19 mouse cellular contexts compared by ENCODE assay signal in genomic region chr10:43631049-43631448, GRCm38 (mm10). TPM values are rescaled to one million over a fixed set of nuclear protein-coding genes. Genes with fewer than 3 reads are reported as not detected.
DNase-seq lines count a peak whose midpoint lies in the region; ATAC-seq and TF ChIP-seq lines count a peak whose summit lies in the region.
"Had no signal": no experiment of that assay in that cellular context is flagged by ENCODE, and none has a peak within 500 bp of the region (broad histone marks: within the 10 kb centered on the region; RNA-seq: fewer than 3 reads in every experiment).

No protein-coding gene starts in this region.

- no peak for TF ChIP-seq CTCF in liver, embryonic 14.5 days (IDR thresholded peaks at IDR 0.05; ENCODE audit: low read depth)

- no peaks in the 10 kb centered on the region for H3K27me3 ChIP-seq in forebrain, embryonic 14.5 days (replicated peaks; ENCODE audit: control insufficient read depth, insufficient read depth, low read length)
- no peaks in the 10 kb centered on the region for H3K27me3 ChIP-seq in forebrain, embryonic 11.5 days (ENCODE audit: control insufficient read depth, insufficient read depth, low read length)
- no peaks in the 10 kb centered on the region for H3K27me3 ChIP-seq in midbrain, embryonic 15.5 days (replicated peaks)
- H3K27me3 ChIP-seq in midbrain, embryonic 11.5 days (ENCODE audit: control insufficient read depth, insufficient read depth, low read length), result no peaks in the 10 kb centered on the region
- no peaks in the 10 kb centered on the region for H3K27me3 ChIP-seq in liver, embryonic 14.5 days (ENCODE audit: control insufficient read depth, insufficient read depth, low read length)
- H3K27me3 ChIP-seq: CH12.LX; embryonic facial prominence, embryonic 15.5 days; heart, embryonic 12.5 days; neural tube, embryonic 15.5 days had no signal

- H3K36me3 ChIP-seq in forebrain, embryonic 14.5 days (ENCODE audit: control insufficient read depth, insufficient read depth, low read length), result no peaks in the 10 kb centered on the region
- no peaks in the 10 kb centered on the region for H3K36me3 ChIP-seq in forebrain, embryonic 11.5 days (ENCODE audit: control insufficient read depth, insufficient read depth, low read length)
- no peaks in the 10 kb centered on the region for H3K36me3 ChIP-seq in midbrain, embryonic 15.5 days (replicated peaks)
- H3K36me3 ChIP-seq in midbrain, embryonic 11.5 days (ENCODE audit: control insufficient read depth, insufficient read depth, low read length), result no peaks in the 10 kb centered on the region
- H3K36me3 ChIP-seq in liver, embryonic 14.5 days (replicated peaks; ENCODE audit: control insufficient read depth, insufficient read depth, low read depth), result peaks cover 5% of the 10 kb centered on the region; the same call in 1 of the 2 replicates
- H3K36me3 ChIP-seq: embryonic facial prominence, embryonic 15.5 days; heart, embryonic 12.5 days; neural tube, embryonic 15.5 days had no signal

- peak; percentile 71 for DNase-seq in forebrain, embryonic 14.5 days (ENCODE audit: low spot score)
- no peak for DNase-seq in forebrain, embryonic 11.5 days (ENCODE audit: low spot score)
- no peak for DNase-seq in midbrain, embryonic 11.5 days (ENCODE audit: low spot score, missing footprints)
- peak; percentile 21 for DNase-seq in brain, adult 2 months (ENCODE audit: low read depth, low spot score)
- DNase-seq in liver, embryonic 14.5 days (ENCODE audit: low read depth in 3 of 3, low spot score in 3 of 3), result no peak
- DNase-seq in spleen, adult 18-20 months, result no peak
- DNase-seq in heart, postnatal 4 days, result no peak
- DNase-seq: cerebellum, postnatal 36 days; heart, postnatal 14 days; kidney, adult 18-20 months; midbrain, embryonic 14.5 days; thymus, postnatal 14 days had no signal

- H3K27ac ChIP-seq in forebrain, embryonic 14.5 days (ENCODE audit: low read depth, low read length), result 0 out of 2 replicates have a peak overlapping the region, but pooled peaks have one; percentile 39
- H3K27ac ChIP-seq in forebrain, embryonic 11.5 days (ENCODE audit: low read depth, low read length), result no peak overlapping the region
- H3K27ac ChIP-seq in midbrain, embryonic 15.5 days, result no peak overlapping the region
- no peak overlapping the region for H3K27ac ChIP-seq in midbrain, embryonic 11.5 days (ENCODE audit: low read depth, low read length)
- peak overlapping the region; percentile 96 for H3K27ac ChIP-seq in liver, embryonic 14.5 days
- H3K27ac ChIP-seq: embryonic facial prominence, embryonic 15.5 days; kidney, postnatal 0 days; neural tube, embryonic 15.5 days had no signal

- H3K4me2 ChIP-seq in forebrain, embryonic 14.5 days (ENCODE audit: low read length), result no peak overlapping the region
- no peak overlapping the region for H3K4me2 ChIP-seq in forebrain, embryonic 11.5 days (ENCODE audit: low read depth, low read length, severe bottlenecking)
- no peak overlapping the region for H3K4me2 ChIP-seq in midbrain, embryonic 15.5 days
- H3K4me2 ChIP-seq in midbrain, embryonic 11.5 days, result no peak overlapping the region
- peak overlapping the region; percentile 69 for H3K4me2 ChIP-seq in liver, embryonic 14.5 days (ENCODE audit: low read depth)
- H3K4me2 ChIP-seq: embryonic facial prominence, embryonic 15.5 days; heart, embryonic 12.5 days; neural tube, embryonic 15.5 days had no signal

- no peak for TF ChIP-seq EP300 in liver, embryonic 14.5 days (IDR thresholded peaks at IDR 0.05; ENCODE audit: low read depth)

- no peak overlapping the region for H3K9ac ChIP-seq in forebrain, embryonic 14.5 days (ENCODE audit: low read length)
- H3K9ac ChIP-seq in forebrain, embryonic 11.5 days (ENCODE audit: low read length), result no peak overlapping the region
- no peak overlapping the region for H3K9ac ChIP-seq in midbrain, embryonic 15.5 days
- no peak overlapping the region for H3K9ac ChIP-seq in midbrain, embryonic 11.5 days (ENCODE audit: low read length)
- peak overlapping the region; percentile 49 for H3K9ac ChIP-seq in liver, embryonic 14.5 days (replicated peaks)
- H3K9ac ChIP-seq: embryonic facial prominence, embryonic 15.5 days; heart, embryonic 12.5 days; neural tube, embryonic 15.5 days had no signal

- no peak overlapping the region for H3K4me3 ChIP-seq in forebrain, embryonic 14.5 days (ENCODE audit: low read depth, low read length)
- no peak overlapping the region for H3K4me3 ChIP-seq in forebrain, embryonic 11.5 days (ENCODE audit: low read depth, low read length)
- no peak overlapping the region for H3K4me3 ChIP-seq in midbrain, embryonic 15.5 days
- H3K4me3 ChIP-seq in midbrain, embryonic 11.5 days (ENCODE audit: low read depth, low read length), result no peak overlapping the region
- H3K4me3 ChIP-seq in liver, embryonic 14.5 days (ENCODE audit: insufficient read depth in 1 of 2, low read depth in 2 of 2, low read length in 2 of 2), result no peak overlapping the region
- H3K4me3 ChIP-seq: embryonic facial prominence, embryonic 15.5 days; heart, embryonic 12.5 days; neural tube, embryonic 15.5 days had no signal

- peak; percentile 87; the same call in 1 of the 2 replicates for ATAC-seq in forebrain, embryonic 14.5 days
- ATAC-seq in forebrain, embryonic 11.5 days (replicated peaks; ENCODE audit: low FRiP score), result no peak
- peak; percentile 63; the same call in 1 of the 2 replicates for ATAC-seq in midbrain, embryonic 15.5 days (replicated peaks)
- no peak for ATAC-seq in midbrain, embryonic 11.5 days (ENCODE audit: low FRiP score)
- peak; percentile 50; the same call in 1 of the 2 replicates for ATAC-seq in liver, embryonic 14.5 days (ENCODE audit: insufficient read depth)
- ATAC-seq: lung, postnatal 0 days had no signal

- no peaks in the 10 kb centered on the region for H3K4me1 ChIP-seq in forebrain, embryonic 14.5 days (ENCODE audit: control insufficient read depth, insufficient read depth, low read length)
- H3K4me1 ChIP-seq in forebrain, embryonic 11.5 days (replicated peaks; ENCODE audit: control insufficient read depth, insufficient read depth, low read length), result no peaks in the 10 kb centered on the region
- H3K4me1 ChIP-seq in midbrain, embryonic 15.5 days, result no peaks in the 10 kb centered on the region
- no peaks in the 10 kb centered on the region for H3K4me1 ChIP-seq in midbrain, embryonic 11.5 days (ENCODE audit: control insufficient read depth, insufficient read depth, low read length)
- H3K4me1 ChIP-seq in liver, embryonic 14.5 days (replicated peaks; ENCODE audit: control insufficient read depth in 2 of 2, insufficient read depth in 2 of 2, low read length in 1 of 2), result peaks cover 54 to 55% of the 10 kb centered on the region in 2 experiments
- H3K4me1 ChIP-seq: embryonic facial prominence, embryonic 15.5 days; heart, embryonic 12.5 days had no signal

- H3K9me3 ChIP-seq in forebrain, embryonic 14.5 days (replicated peaks; ENCODE audit: control insufficient read depth, low read length), result no peaks in the 10 kb centered on the region
- no peaks in the 10 kb centered on the region for H3K9me3 ChIP-seq in forebrain, embryonic 11.5 days (ENCODE audit: control insufficient read depth, low read length)
- no peaks in the 10 kb centered on the region for H3K9me3 ChIP-seq in midbrain, embryonic 15.5 days
- H3K9me3 ChIP-seq in midbrain, embryonic 11.5 days (ENCODE audit: control insufficient read depth, low read length), result no peaks in the 10 kb centered on the region
- peaks cover 7% of the 10 kb centered on the region for H3K9me3 ChIP-seq in liver, embryonic 14.5 days (ENCODE audit: control insufficient read depth, low read length)
- H3K9me3 ChIP-seq: embryonic facial prominence, embryonic 15.5 days; neural tube, embryonic 15.5 days had no signal

RNA-seq across cellular contexts. Expression of gene Cd24a, which starts 53.0 kb away (rescaled TPM):
- polyA plus RNA-seq in forebrain, embryonic 14.5 days (2014; fragmentation: Nextera tagmentation; extraction: Ambion mirVana), result 1,214 and 1,274 TPM in 2 replicates
- 342 and 364 TPM in 2 replicates for polyA plus RNA-seq in forebrain, embryonic 11.5 days (2014; fragmentation: Nextera tagmentation; extraction: Ambion mirVana)
- 787 and 795 TPM in 2 replicates for polyA plus RNA-seq in midbrain, embryonic 15.5 days (2015; fragmentation: Nextera tagmentation; extraction: Ambion mirVana)
- 516 and 568 TPM in 2 replicates for polyA plus RNA-seq in midbrain, embryonic 11.5 days (2014; fragmentation: Nextera tagmentation; extraction: Ambion mirVana)
- polyA plus RNA-seq in liver, embryonic 14.5 days (2012; rRNA removed), result 977 and 1,014 TPM in 2 replicates
- polyA plus RNA-seq in liver, embryonic 14.5 days (2014; fragmentation: Nextera tagmentation; extraction: Ambion mirVana), result 1,175 and 1,210 TPM in 2 replicates
- 10 to 100 TPM; 14.6 to 22.6 TPM for total RNA-seq in heart, postnatal 4 days (2021)

Comparison
In these comparisons a context has a peak if more than half of its experiments do, and no peak if none do; other contexts are left out.
1. ATAC-seq: peak in forebrain, embryonic 14.5 days (single experiment), midbrain, embryonic 15.5 days (single experiment) and liver, embryonic 14.5 days (single experiment); none in forebrain, embryonic 11.5 days (single experiment) and midbrain, embryonic 11.5 days (single experiment).
2. DNase-seq: peak in forebrain, embryonic 14.5 days (single experiment) and brain, adult 2 months (single experiment); none in forebrain, embryonic 11.5 days (single experiment), midbrain, embryonic 11.5 days (single experiment), liver, embryonic 14.5 days (0 of 3), spleen, adult 18-20 months (0 of 2) and heart, postnatal 4 days (single experiment).
3. H3K27ac ChIP-seq: peak in forebrain, embryonic 14.5 days (single experiment) and liver, embryonic 14.5 days (single experiment); none in forebrain, embryonic 11.5 days (single experiment), midbrain, embryonic 15.5 days (single experiment) and midbrain, embryonic 11.5 days (single experiment).